Mouse (Mus musculus) liver, embryonic 16.5 days (tissue): ENCODE measurements around the gene Dpf2. TPM values are rescaled to one million over a fixed set of nuclear protein-coding genes. Genes with fewer than 3 reads are reported as not detected.

Experiments
- ATAC-seq: fragments of 200-750 bp; cut with Nextera tagmentation; 2 replicates; pipeline ENCODE4 v1.8.0; 2017; ENCODE audit warnings: low read depth, mild to moderate bottlenecking, moderate number of reproducible peaks, moderate library complexity
- H3K27ac ChIP-seq: fragments of 300-500 bp; sonication (generic); 2 replicates; pipeline ENCODE4 v1.5.1; 2014; ENCODE audit warnings: mild to moderate bottlenecking, low read length
- H3K27me3 ChIP-seq: fragments of 300-500 bp; sonication (generic); 2 replicates; pipeline ENCODE4 v1.6.1; 2014; ENCODE audit warnings: low read depth, low read length, mixed read lengths; ENCODE audit not compliant: control insufficient read depth, insufficient read depth
- H3K36me3 ChIP-seq: fragments of 300-500 bp; sonication (generic); 2 replicates; pipeline ENCODE4 v1.6.1; 2014; ENCODE audit warnings: mild to moderate bottlenecking; ENCODE audit not compliant: control insufficient read depth, insufficient read depth
- H3K4me1 ChIP-seq: fragments of 300-500 bp; sonication (generic); 2 replicates; pipeline ENCODE4 v1.6.1; 2014; ENCODE audit warnings: low read depth, low read length, mixed read lengths; ENCODE audit not compliant: control insufficient read depth
- H3K4me2 ChIP-seq: fragments of 300-500 bp; sonication (generic); 2 replicates; pipeline ENCODE4 v1.6.1; 2014; ENCODE audit warnings: low read depth, low read length, mixed read lengths
- H3K4me3 ChIP-seq: fragments of 300-500 bp; sonication (generic); 2 replicates; pipeline ENCODE4 v1.5.1; 2014; ENCODE audit warnings: low read depth, mild to moderate bottlenecking, low read length
- H3K9ac ChIP-seq: fragments of 300-500 bp; sonication (generic); 2 replicates; pipeline ENCODE4 v1.6.1; 2014; ENCODE audit warnings: low read depth, low read length
- H3K9me3 ChIP-seq: fragments of 300-500 bp; sonication (generic); replicated peaks from 2 replicates; pipeline ENCODE4 v1.6.1; 2016; ENCODE audit warnings: low read length; ENCODE audit not compliant: control insufficient read depth
- WGBS: fragments of 180-500 bp; shearing (Covaris S2); extraction: QIAGEN DNeasy Blood & Tissue Kit; methylation state at CpG from one replicate; pipeline ENCODE4 v1.1.7; 2014; ENCODE audit not compliant: insufficient replicate concordance; 5-methylcytosine and 5-hydroxymethylcytosine counted together
- polyA plus RNA-seq: library from polyadenylated mRNA; unstranded; fragments of >200 nt; fragmentation: Nextera tagmentation; extraction: Ambion mirVana; gene quantifications from 2 replicates; pipeline ENCODE4 v1.2.1, GENCODE M21; 2015

The Dpf2 gene
- polyA plus RNA-seq, 1 experiment from 2014 or later, result 52.8 TPM

DNA sequence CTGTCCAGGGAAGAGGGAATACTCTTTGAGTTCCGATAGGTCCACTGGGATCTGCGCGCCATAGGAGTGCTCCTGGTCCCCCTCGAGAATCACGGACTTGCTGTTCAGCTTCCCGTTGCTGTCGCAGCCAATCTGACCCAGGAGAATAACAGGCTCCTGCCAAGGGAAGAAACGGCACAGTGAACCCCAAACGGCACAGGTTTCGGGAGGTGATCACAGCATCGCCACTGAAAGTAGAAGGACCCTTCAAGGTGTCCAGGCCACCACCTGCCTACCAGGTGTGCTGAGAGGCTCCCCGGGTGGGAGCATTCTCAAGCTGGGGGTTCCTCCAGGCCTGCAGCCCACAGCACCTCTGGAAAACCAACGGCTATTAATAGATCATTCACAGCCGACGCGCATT is 38.8 kb upstream of the Dpf2 start:
- H3K9ac ChIP-seq, result no peak overlapping the region
- no peak overlapping the region for H3K27ac ChIP-seq

GRCm38 (mm10) chr19:5950218-5950617 is 37.4 kb upstream of the Dpf2 start:
- Histone ChIP-seq H3K27ac (no peak overlapping the region), H3K4me1 (peaks cover 11% of the 10 kb centered on the region), H3K36me3 (peaks cover 75% of the 10 kb centered on the region), H3K27me3 (no peaks in the 10 kb centered on the region), H3K4me2 (no peak overlapping the region), H3K4me3 (no peak overlapping the region), H3K9ac (no peak overlapping the region), H3K9me3 (no peaks in the 10 kb centered on the region)
- ATAC-seq, result no peak
- WGBS, result 89% methylated on average over 11 of the region's 11 CpGs

More for the DNA sequence above, 38.8 kb upstream of the Dpf2 start:
- Histone ChIP-seq H3K4me3 (no peak overlapping the region), H3K4me2 (no peak overlapping the region), H3K4me1 (peaks cover 9% of the 10 kb centered on the region), H3K27me3 (no peaks in the 10 kb centered on the region), H3K36me3 (peaks cover 79% of the 10 kb centered on the region), H3K9me3 (no peaks in the 10 kb centered on the region)
- no peak for ATAC-seq
- 89% methylated on average over 16 of the region's 16 CpGs for WGBS

DNA sequence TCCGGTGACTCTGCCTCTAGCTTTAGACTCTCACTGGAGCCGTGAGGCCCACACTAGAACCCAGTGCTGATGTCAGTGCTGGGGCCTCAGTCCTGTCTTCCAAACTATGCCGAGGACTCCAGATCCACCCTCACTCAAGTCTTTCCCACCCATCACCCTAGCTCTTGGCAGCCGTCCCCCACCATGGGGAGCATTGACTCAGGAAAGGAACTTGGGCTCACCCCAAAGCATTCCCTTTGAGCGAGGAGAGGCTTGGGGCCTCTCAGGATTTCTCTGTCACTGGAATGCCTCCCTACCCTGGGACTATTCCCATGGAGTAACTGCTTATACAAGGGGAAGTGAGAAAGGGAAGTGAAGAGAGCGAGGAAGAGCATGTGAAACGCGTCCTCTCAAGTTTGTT is 33.1 kb upstream of the Dpf2 start:
- peak overlapping the region; percentile 56 for H3K27ac ChIP-seq
- H3K4me3 ChIP-seq, result no peak overlapping the region
- WGBS, result 77% methylated on average over 8 of the region's 8 CpGs
- no peaks in the 10 kb centered on the region for H3K27me3 ChIP-seq
- H3K9me3 ChIP-seq, result no peaks in the 10 kb centered on the region
- H3K9ac ChIP-seq, result no peak overlapping the region
- no peak for ATAC-seq
- H3K4me2 ChIP-seq, result no peak overlapping the region
- peaks cover 56% of the 10 kb centered on the region for H3K36me3 ChIP-seq
- peaks cover 9% of the 10 kb centered on the region for H3K4me1 ChIP-seq

DNA sequence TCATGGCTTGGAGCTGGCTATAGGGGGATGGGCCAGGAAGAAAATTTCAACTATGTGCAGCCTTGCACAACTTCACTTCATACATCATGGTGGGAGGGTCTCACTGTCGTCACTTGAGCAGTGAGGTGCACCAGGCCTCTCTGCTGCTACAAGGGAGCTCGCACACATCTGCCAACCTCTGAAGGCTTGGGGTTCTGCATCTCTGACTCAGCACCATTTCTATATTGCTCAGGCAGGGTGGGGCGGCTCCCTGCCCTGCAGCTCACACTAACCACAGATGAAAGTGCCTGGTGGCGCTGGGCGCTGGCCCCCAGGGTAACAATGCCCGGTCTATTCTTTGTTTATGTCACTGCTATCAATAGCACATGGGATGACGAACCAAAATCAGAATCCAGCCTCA is 32.2 kb upstream of the Dpf2 start:
- peaks cover 55% of the 10 kb centered on the region for H3K36me3 ChIP-seq
- no peak overlapping the region for H3K9ac ChIP-seq

GRCm38 (mm10) chr19:5944145-5944544 is 31.3 kb upstream of the Dpf2 start:
- no peak overlapping the region for H3K4me3 ChIP-seq
- WGBS, result 73% methylated on average over 8 of the region's 8 CpGs
- peaks cover 49% of the 10 kb centered on the region for H3K36me3 ChIP-seq
- no peak overlapping the region for H3K9ac ChIP-seq
- no peaks in the 10 kb centered on the region for H3K27me3 ChIP-seq
- no peak overlapping the region for H3K4me2 ChIP-seq
- H3K9me3 ChIP-seq, result no peaks in the 10 kb centered on the region
- ATAC-seq, result no peak
- H3K27ac ChIP-seq, result 0 out of 2 replicates have a peak overlapping the region, but pooled peaks have one; percentile 1
- H3K4me1 ChIP-seq, result peaks cover 9% of the 10 kb centered on the region

More for the DNA sequence above, 32.2 kb upstream of the Dpf2 start:
- peak; percentile 25; the same call in 1 of the 2 replicates for ATAC-seq
- no peak overlapping the region for H3K4me2 ChIP-seq
- H3K4me3 ChIP-seq, result no peak overlapping the region
- H3K9me3 ChIP-seq, result no peaks in the 10 kb centered on the region
- H3K4me1 ChIP-seq, result peaks cover 9% of the 10 kb centered on the region
- H3K27ac ChIP-seq, result peak overlapping the region; percentile 42
- WGBS, result 59% methylated on average over 7 of the region's 7 CpGs
- H3K27me3 ChIP-seq, result no peaks in the 10 kb centered on the region

- H3K36me3 ChIP-seq, result peaks cover 47% of the 10 kb centered on the region
- no peak for ATAC-seq
- 91% methylated on average over 15 of the region's 15 CpGs for WGBS
Observed at GRCm38 (mm10) chr19:5943404-5943803, 30.6 kb upstream of the Dpf2 start.

DNA sequence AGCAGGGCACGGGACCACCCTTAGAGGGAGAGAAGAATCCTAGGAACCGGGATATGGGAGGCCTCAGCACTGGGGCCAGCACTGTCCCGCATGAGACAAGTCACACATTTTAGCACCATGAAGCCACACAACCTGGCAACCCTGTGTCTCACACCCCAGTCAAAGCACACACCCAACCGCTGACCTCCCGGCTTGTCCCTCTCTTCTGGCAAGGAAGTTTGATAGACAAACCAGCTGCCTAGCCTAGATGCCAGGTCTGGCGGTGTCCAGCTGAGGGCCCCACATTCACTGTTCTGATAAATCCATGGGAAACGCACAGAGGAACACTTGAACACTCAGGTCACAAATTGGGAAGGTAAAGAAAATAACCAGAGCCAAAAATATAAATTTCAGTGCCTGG is 29.8 kb upstream of the Dpf2 start:
- Histone ChIP-seq H3K4me2 (no peak overlapping the region), H3K4me1 (peaks cover 21% of the 10 kb centered on the region), H3K36me3 (peaks cover 42% of the 10 kb centered on the region), H3K27me3 (no peaks in the 10 kb centered on the region), H3K4me3 (no peak overlapping the region), H3K9me3 (no peaks in the 10 kb centered on the region), H3K27ac (no peak overlapping the region), H3K9ac (no peak overlapping the region)
- WGBS, result 89% methylated on average over 7 of the region's 7 CpGs
- no peak for ATAC-seq

More at GRCm38 (mm10) chr19:5943404-5943803, 30.6 kb upstream of the Dpf2 start:
- Histone ChIP-seq H3K4me3 (no peak overlapping the region), H3K9ac (no peak overlapping the region), H3K4me2 (no peak overlapping the region), H3K4me1 (peaks cover 12% of the 10 kb centered on the region), H3K27ac (no peak overlapping the region), H3K9me3 (no peaks in the 10 kb centered on the region), H3K27me3 (no peaks in the 10 kb centered on the region)

GRCm38 (mm10) chr19:5940656-5941055 is 27.8 kb upstream of the Dpf2 start:
- no peak for ATAC-seq
- no peaks in the 10 kb centered on the region for H3K9me3 ChIP-seq
- 89% methylated on average over 10 of the region's 10 CpGs for WGBS
- H3K9ac ChIP-seq, result no peak overlapping the region
- peaks cover 32% of the 10 kb centered on the region for H3K36me3 ChIP-seq
- no peaks in the 10 kb centered on the region for H3K27me3 ChIP-seq
- H3K4me1 ChIP-seq, result peaks cover 20% of the 10 kb centered on the region
- H3K27ac ChIP-seq, result no peak overlapping the region
- no peak overlapping the region for H3K4me2 ChIP-seq
- no peak overlapping the region for H3K4me3 ChIP-seq

DNA sequence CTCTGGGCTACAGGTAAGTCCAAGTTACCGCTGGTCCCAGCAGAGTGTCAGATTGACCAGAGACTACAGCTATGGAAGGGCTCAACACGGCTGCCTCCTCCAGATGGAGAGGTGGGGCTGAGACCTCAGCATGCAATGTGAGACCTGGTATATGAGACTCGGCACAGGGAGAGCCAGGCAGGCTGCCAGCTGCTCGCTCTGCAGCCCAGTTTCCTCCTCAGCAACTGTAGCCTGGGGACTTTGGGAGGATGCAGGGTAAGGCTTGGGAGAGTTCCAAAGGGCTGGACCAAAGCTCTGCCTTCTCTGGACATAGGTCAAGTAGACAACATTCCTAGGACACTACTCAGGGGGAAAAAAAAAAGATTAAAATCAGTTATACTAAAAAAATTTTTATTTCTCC is 27.4 kb upstream of the Dpf2 start:
- H3K36me3 ChIP-seq, result peaks cover 32% of the 10 kb centered on the region
- no peak overlapping the region for H3K4me2 ChIP-seq
- WGBS, result 79% methylated on average over 4 of the region's 4 CpGs
- H3K27ac ChIP-seq, result no peak overlapping the region
- no peak overlapping the region for H3K9ac ChIP-seq
- H3K9me3 ChIP-seq, result no peaks in the 10 kb centered on the region
- H3K4me3 ChIP-seq, result no peak overlapping the region
- ATAC-seq, result no peak
- peaks cover 21% of the 10 kb centered on the region for H3K4me1 ChIP-seq
- no peaks in the 10 kb centered on the region for H3K27me3 ChIP-seq
